21 mouse cellular contexts compared by ENCODE assay signal in the genomic region with DNA sequence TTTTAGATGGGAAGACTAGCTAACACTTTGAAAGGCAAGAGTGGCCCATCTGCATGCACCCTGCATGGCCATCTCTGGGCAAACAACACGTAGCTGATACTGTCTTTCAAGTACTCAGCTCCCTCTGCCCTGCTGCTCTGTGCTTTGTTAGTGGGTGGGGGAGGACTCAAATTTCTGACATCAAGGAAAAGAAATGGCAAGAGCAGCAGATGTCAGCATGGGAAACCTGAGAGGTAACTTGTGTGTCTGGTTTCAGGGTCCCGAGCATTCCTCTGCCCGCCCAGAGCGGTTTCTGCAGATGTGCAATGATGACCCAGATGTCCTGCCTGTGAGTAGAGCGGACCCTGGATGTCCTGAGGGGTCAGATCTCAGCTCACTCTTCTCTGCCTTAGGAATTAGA. TPM values are rescaled to one million over a fixed set of nuclear protein-coding genes. Genes with fewer than 3 reads are reported as not detected.
A peak's percentile ranks its signal among the peaks of the same experiment; 100 is the strongest.
DNase-seq lines count a peak whose midpoint lies in the region; ATAC-seq and TF ChIP-seq lines count a peak whose summit lies in the region.
"Had no signal": no experiment of that assay in that cellular context is flagged by ENCODE, and none has a peak within 500 bp of the region (broad histone marks: within the 10 kb centered on the region; RNA-seq: fewer than 3 reads in every experiment).

No protein-coding gene starts in this region.

- DNase-seq in embryo, embryonic 10.5 days (ENCODE audit: low spot score) = peak; percentile 7
- DNase-seq in embryo, embryonic 11 days = no peak
- no peak for DNase-seq in kidney, postnatal 10 days
- peak; percentile 56 for DNase-seq in kidney, postnatal 0 days (ENCODE audit: low spot score)
- no peak for DNase-seq in kidney, adult 11 months
- peak; percentile 12 for DNase-seq in forelimb bud, embryonic 11.5 days (ENCODE audit: low read depth, low spot score)
- no peak for DNase-seq in ovary, postnatal 10 days (ENCODE audit: low spot score)
- DNase-seq: adrenal gland, adult 8-10 months; adrenal gland, postnatal 14 days; adrenal gland, postnatal 36 days; B cell, adult 2 months had no signal

- no peak overlapping the region for H3K9ac ChIP-seq in kidney, embryonic 14.5 days (ENCODE audit: low read depth, low read length)
- no peak overlapping the region for H3K9ac ChIP-seq in kidney, postnatal 0 days (ENCODE audit: low read depth, low read length)
- H3K9ac ChIP-seq: embryonic facial prominence, embryonic 12.5 days; forebrain, embryonic 13.5 days; forebrain, embryonic 15.5 days had no signal

- no peaks in the 10 kb centered on the region for H3K4me1 ChIP-seq in kidney, embryonic 14.5 days (ENCODE audit: control insufficient read depth, insufficient read depth, low read length)
- no peaks in the 10 kb centered on the region for H3K4me1 ChIP-seq in kidney, postnatal 0 days (replicated peaks; ENCODE audit: insufficient read depth, low read length)
- H3K4me1 ChIP-seq: embryonic facial prominence, embryonic 10.5 days; embryonic facial prominence, embryonic 12.5 days; forebrain, embryonic 13.5 days; forebrain, embryonic 15.5 days had no signal

- ATAC-seq in kidney, embryonic 14.5 days (ENCODE audit: low FRiP score, low TSS enrichment) = 0 out of 2 replicates have a peak, but pooled peaks have one; percentile 28
- 0 out of 2 replicates have a peak, but pooled peaks have one; percentile 33 for ATAC-seq in kidney, postnatal 0 days (replicated peaks; ENCODE audit: low FRiP score, low read depth)
- ATAC-seq: activated CD4-positive, CD25-positive, alpha-beta regulatory T cell, adult 4 months; CD4-positive, CD25-positive, alpha-beta regulatory T cell, adult 4 months; forebrain, embryonic 13.5 days; forebrain, embryonic 15.5 days; Patski had no signal

- H3K27me3 ChIP-seq in kidney, embryonic 14.5 days (ENCODE audit: control insufficient read depth, insufficient read depth, low read length) = no peaks in the 10 kb centered on the region
- no peaks in the 10 kb centered on the region for H3K27me3 ChIP-seq in kidney, postnatal 0 days (ENCODE audit: insufficient read depth, low read length)
- H3K27me3 ChIP-seq: CH12.LX; embryonic facial prominence, embryonic 12.5 days; forebrain, embryonic 13.5 days; forebrain, embryonic 15.5 days; Patski had no signal

- H3K36me3 ChIP-seq in kidney, embryonic 14.5 days (ENCODE audit: control insufficient read depth, insufficient read depth, low read length) = peaks cover 88% of the 10 kb centered on the region
- H3K36me3 ChIP-seq in kidney, postnatal 0 days (ENCODE audit: insufficient read depth, low read length) = peaks cover 84% of the 10 kb centered on the region

- H3K4me3 ChIP-seq in kidney, embryonic 14.5 days (ENCODE audit: low read length) = no peak overlapping the region
- H3K4me3 ChIP-seq in kidney, postnatal 0 days (replicated peaks; ENCODE audit: low read depth, low read length) = no peak overlapping the region
- H3K4me3 ChIP-seq: embryonic facial prominence, embryonic 10.5 days; embryonic facial prominence, embryonic 12.5 days; forebrain, embryonic 13.5 days; forebrain, embryonic 15.5 days had no signal

- no peak for TF ChIP-seq CTCF in kidney, postnatal 0 days (IDR thresholded peaks at IDR 0.05; ENCODE audit: low read depth)

- no peaks in the 10 kb centered on the region for H3K9me3 ChIP-seq in kidney, embryonic 14.5 days (ENCODE audit: control insufficient read depth, low read length)
- H3K9me3 ChIP-seq in kidney, postnatal 0 days (replicated peaks; ENCODE audit: low read length) = no peaks in the 10 kb centered on the region
- H3K9me3 ChIP-seq: embryonic facial prominence, embryonic 10.5 days; embryonic facial prominence, embryonic 12.5 days; forebrain, embryonic 13.5 days; forebrain, embryonic 15.5 days; G1E had no signal

- H3K4me2 ChIP-seq in kidney, embryonic 14.5 days (replicated peaks; ENCODE audit: low read depth, low read length) = no peak overlapping the region
- H3K4me2 ChIP-seq in kidney, postnatal 0 days (ENCODE audit: low read length) = no peak overlapping the region
- H3K4me2 ChIP-seq: embryonic facial prominence, embryonic 12.5 days; forebrain, embryonic 13.5 days; forebrain, embryonic 15.5 days had no signal

- no peak overlapping the region for H3K27ac ChIP-seq in kidney, embryonic 14.5 days (ENCODE audit: low read depth, low read length)
- H3K27ac ChIP-seq in kidney, postnatal 0 days = no peak overlapping the region
- H3K27ac ChIP-seq: embryonic facial prominence, embryonic 10.5 days; embryonic facial prominence, embryonic 12.5 days; forebrain, embryonic 13.5 days; forebrain, embryonic 15.5 days had no signal

- WGBS in kidney, embryonic 14.5 days = 68% methylated on average over 5 of the region's 5 CpGs
- 60% methylated on average over 5 of the region's 5 CpGs for WGBS in kidney, postnatal 0 days

RNA-seq across cellular contexts. Expression of a gene that starts 39.3 kb away (rescaled TPM):
- 11.0 and 14.6 TPM in 2 replicates for polyA plus RNA-seq in kidney, embryonic 14.5 days (2014; fragmentation: Nextera tagmentation; extraction: Ambion mirVana)
- polyA plus RNA-seq in kidney, postnatal 0 days (2015; fragmentation: Nextera tagmentation; extraction: Ambion mirVana) = 9.9 TPM in 2 replicates

RNA-seq across cellular contexts. Expression of a gene that starts 58.2 kb away (rescaled TPM):
- 46.8 and 108 TPM in 2 replicates for polyA plus RNA-seq in kidney, embryonic 14.5 days (2014; fragmentation: Nextera tagmentation; extraction: Ambion mirVana)
- polyA plus RNA-seq in kidney, postnatal 0 days (2015; fragmentation: Nextera tagmentation; extraction: Ambion mirVana) = 125 and 138 TPM in 2 replicates

Comparison
In these comparisons a context has a peak if more than half of its experiments do, and no peak if none do; other contexts are left out.
1. DNase-seq: peak in embryo, embryonic 10.5 days (single experiment), kidney, postnatal 0 days (single experiment) and forelimb bud, embryonic 11.5 days (single experiment); none in embryo, embryonic 11 days (single experiment), kidney, postnatal 10 days (single experiment), kidney, adult 11 months (single experiment) and ovary, postnatal 10 days (single experiment).